Mouse (Mus musculus): ENCODE results near the gene Zfp82.

Gene Zfp82

GRCm38 (mm10) chr7:30050882-30051548 lies 21.7 kb downstream of the Zfp82 start, which contains the start of gene Zfp14:
Gene Zfp14 (minus strand): TSS chr7:30051380.
- in situ Hi-C loops (cut with MboI; ENCODE audit: low sequenced_read_pairs): no loop called here

GRCm38 (mm10) chr7:30048126-30048525 lies 24.6 kb downstream of the Zfp82 start:
- in situ Hi-C loops (cut with MboI; ENCODE audit: low sequenced_read_pairs): no loop called here

GRCm38 (mm10) chr7:30044354-30044753 lies 28.3 kb downstream of the Zfp82 start:
- in situ Hi-C loops (cut with MboI; ENCODE audit: low sequenced_read_pairs): no loop called here

- in situ Hi-C loops (cut with MboI; ENCODE audit: low sequenced_read_pairs): no loop called here
Measured at GRCm38 (mm10) chr7:30034331-30034730, 38.4 kb downstream of the Zfp82 start.

GRCm38 (mm10) chr7:30031379-30031778 lies 41.3 kb downstream of the Zfp82 start:
- in situ Hi-C loops (cut with MboI; ENCODE audit: low sequenced_read_pairs): no loop called here

- in situ Hi-C loops (cut with MboI; ENCODE audit: low sequenced_read_pairs): no loop called here
Measured at GRCm38 (mm10) chr7:30030677-30031076, 42.0 kb downstream of the Zfp82 start.

- in situ Hi-C loops (cut with MboI; ENCODE audit: low sequenced_read_pairs): no loop called here
Measured at GRCm38 (mm10) chr7:30028572-30028971, 44.1 kb downstream of the Zfp82 start.

- in situ Hi-C loops (cut with MboI; ENCODE audit: low sequenced_read_pairs): no loop called here
Measured at GRCm38 (mm10) chr7:30027331-30027730, 45.4 kb downstream of the Zfp82 start.

GRCm38 (mm10) chr7:30025358-30025757 lies 47.3 kb downstream of the Zfp82 start:
- in situ Hi-C loops (cut with MboI; ENCODE audit: low sequenced_read_pairs): no loop called here

- in situ Hi-C loops (cut with MboI; ENCODE audit: low sequenced_read_pairs): no loop called here
Measured at GRCm38 (mm10) chr7:30023800-30024199, 48.9 kb downstream of the Zfp82 start.

GRCm38 (mm10) chr7:30023324-30023723 lies 49.4 kb downstream of the Zfp82 start:
- in situ Hi-C loops (cut with MboI; ENCODE audit: low sequenced_read_pairs): no loop called here

GRCm38 (mm10) chr7:30019543-30019942 lies 53.2 kb downstream of the Zfp82 start:
- in situ Hi-C loops (cut with MboI; ENCODE audit: low sequenced_read_pairs): no loop called here

GRCm38 (mm10) chr7:30017226-30017625 lies 55.5 kb downstream of the Zfp82 start:
- in situ Hi-C loops (cut with MboI; ENCODE audit: low sequenced_read_pairs): no loop called here

GRCm38 (mm10) chr7:30012956-30013363 lies 59.7 kb downstream of the Zfp82 start:
- in situ Hi-C loops (cut with MboI; ENCODE audit: low sequenced_read_pairs): no loop called here

- in situ Hi-C loops (cut with MboI; ENCODE audit: low sequenced_read_pairs): no loop called here
Measured at GRCm38 (mm10) chr7:30010551-30011195, 62.0 kb downstream of the Zfp82 start.

GRCm38 (mm10) chr7:30009321-30010085 lies 63.2 kb downstream of the Zfp82 start:
- in situ Hi-C loops (cut with MboI; ENCODE audit: low sequenced_read_pairs): no loop called here

GRCm38 (mm10) chr7:30008020-30008690 lies 64.5 kb downstream of the Zfp82 start:
- in situ Hi-C loops (cut with MboI; ENCODE audit: low sequenced_read_pairs): no loop called here

- in situ Hi-C loops (cut with MboI; ENCODE audit: low sequenced_read_pairs): no loop called here
Measured at GRCm38 (mm10) chr7:30007601-30008000, 65.1 kb downstream of the Zfp82 start.

Measured in CH12F3 (cell line).